Mouse (Mus musculus): ENCODE data around the gene Polr1e.

- no peak for TF ChIP-seq MAFK (IDR thresholded peaks at IDR 0.05; ENCODE audit: insufficient replicate concordance, low read length)
- TF ChIP-seq BHLHE40 (IDR thresholded peaks at IDR 0.05; ENCODE audit: low read depth, low read length) = no peak
- no peak for TF ChIP-seq CTCF (conservative IDR thresholded peaks at IDR 0.05 in 1 of 2, IDR thresholded peaks at IDR 0.05 in 1 of 2; ENCODE audit: low read depth in 2 of 2, low read length in 2 of 2)
- TF ChIP-seq EP300 (IDR thresholded peaks at IDR 0.05; ENCODE audit: low read length) = no peak
- no peak for TF ChIP-seq ZNF384 (IDR thresholded peaks at IDR 0.05; ENCODE audit: low read depth, low read length)
- TF ChIP-seq POLR2AphosphoS2 (IDR thresholded peaks at IDR 0.05; ENCODE audit: low read depth, low read length) = no peak
- no peak for TF ChIP-seq MEF2A (IDR thresholded peaks at IDR 0.05; ENCODE audit: borderline replicate concordance, low read depth, low read length)
- no peak for TF ChIP-seq ZC3H11A (IDR thresholded peaks at IDR 0.05; ENCODE audit: low read depth, low read length)
- no peak for TF ChIP-seq SMC3 (IDR thresholded peaks at IDR 0.05; ENCODE audit: low read depth, low read length)
- no peak for TF ChIP-seq POLR2A (IDR thresholded peaks at IDR 0.05; ENCODE audit: low read depth, low read length)
- TF ChIP-seq NRF1 (IDR thresholded peaks at IDR 0.05; ENCODE audit: low read depth, low read length) = no peak
- no peak for TF ChIP-seq NELFE (IDR thresholded peaks at IDR 0.05; ENCODE audit: low read depth, low read length)
- no peak for TF ChIP-seq ZKSCAN1 (IDR thresholded peaks at IDR 0.05; ENCODE audit: borderline replicate concordance, low read depth, low read length)
- no peak for TF ChIP-seq MXI1 (IDR thresholded peaks at IDR 0.05; ENCODE audit: low read depth, low read length)
Measured at GRCm38 (mm10) chr4:45036571-45036970, 18.2 kb downstream of the Polr1e start.
